Mouse (Mus musculus): Measurements from ENCODE around the gene Trim38. TPM values are rescaled to one million over a fixed set of nuclear protein-coding genes. Genes with fewer than 3 reads are reported as not detected.

The Trim38 gene
- total RNA-seq, 2 experiments from 2014 or later, result 0.42 TPM; not detected in 1

DNA sequence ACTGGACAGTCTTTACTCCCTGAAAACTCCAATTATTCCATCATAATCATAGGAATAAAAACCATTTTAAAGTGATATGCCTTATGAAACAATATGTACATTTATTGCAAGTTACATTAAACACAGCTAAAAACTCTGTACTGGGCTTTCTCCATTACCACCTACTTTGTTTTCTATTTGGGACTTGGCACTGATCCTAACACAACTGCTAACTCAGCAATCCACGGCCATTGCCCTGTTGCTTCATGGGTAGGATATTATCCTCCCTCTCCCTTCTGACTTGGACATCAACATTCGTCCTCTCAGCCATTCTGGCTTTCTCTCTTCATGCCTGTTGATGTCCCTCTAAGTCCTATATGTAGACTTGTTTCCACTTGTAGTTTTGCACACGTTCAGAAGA, 56.9 kb downstream of the Trim38 start:
- no peak for ATAC-seq (replicated peaks; ENCODE audit: poor library complexity)

- ATAC-seq (replicated peaks; ENCODE audit: poor library complexity), result peak; percentile 90
These were observed 63.3 kb downstream of the Trim38 start for GRCm38 (mm10) chr13:23833053-23833452.

- no peak for ATAC-seq (replicated peaks; ENCODE audit: poor library complexity)
These were observed 65.1 kb downstream of the Trim38 start for GRCm38 (mm10) chr13:23834836-23835235.

DNA sequence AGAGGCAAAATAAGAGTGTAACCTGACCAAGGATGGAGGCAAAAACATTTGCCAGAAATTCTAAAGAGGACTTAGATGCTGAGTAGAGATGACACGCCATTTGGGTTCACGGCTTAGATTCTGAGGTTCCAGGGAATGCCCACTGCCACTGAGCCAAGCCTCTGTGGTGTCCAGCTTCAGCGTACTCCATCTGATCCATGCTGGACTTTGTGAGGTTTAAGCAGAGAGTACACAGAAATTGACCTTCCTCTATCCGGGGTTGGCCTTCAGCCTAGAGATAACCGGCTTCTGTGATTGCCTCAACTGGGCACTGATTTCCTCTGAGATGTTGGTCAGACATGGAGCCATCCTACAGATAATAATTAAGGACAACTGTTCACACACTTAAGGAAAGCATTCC, 66.9 kb downstream of the Trim38 start:
- no peak for ATAC-seq (replicated peaks; ENCODE audit: poor library complexity)

- ATAC-seq (replicated peaks; ENCODE audit: poor library complexity), result no peak
These were observed 69.6 kb downstream of the Trim38 start, which contains the start of gene Slc17a3 for GRCm38 (mm10) chr13:23839308-23839707. Gene Slc17a3 (plus strand): TSS chr13:23839434.

Other genes with a start within 250 kb of the Trim38 start
Only the 30 nearest of the 37 such genes appear.
- gene Hist1h1d, start 216.7 kb upstream of the Trim38 start, total RNA-seq (2015), result 8.5 and 9.3 TPM in 2 replicates
- gene Hist1h1d, start 216.7 kb upstream of the Trim38 start, total RNA-seq (2017), result 112 TPM in 2 replicates
- 98.5 and 110 TPM in 2 replicates for gene Hist1h3e, start 207.5 kb upstream of the Trim38 start, total RNA-seq (2015)
- 286 and 398 TPM in 2 replicates for gene Hist1h3e, start 207.5 kb upstream of the Trim38 start, total RNA-seq (2017)
- 5.3 and 9.4 TPM in 2 replicates for gene Hist1h2ae, start 198.7 kb upstream of the Trim38 start, total RNA-seq (2015)
- 249 and 287 TPM in 2 replicates for gene Hist1h2ae, start 198.7 kb upstream of the Trim38 start, total RNA-seq (2017)
- 285 and 322 TPM in 2 replicates for gene Hist1h2bg, start 198.5 kb upstream of the Trim38 start, total RNA-seq (2015)
- 1,174 and 1,244 TPM in 2 replicates for gene Hist1h2bg, start 198.5 kb upstream of the Trim38 start, total RNA-seq (2017)
- gene Hist1h2bf, start 195.7 kb upstream of the Trim38 start, total RNA-seq (2015), result 321 and 327 TPM in 2 replicates
- gene Hist1h2bf, start 195.7 kb upstream of the Trim38 start, total RNA-seq (2017), result 466 and 575 TPM in 2 replicates
- 1.9 and 3.4 TPM in 2 replicates for gene Hist1h2ad, start 195.5 kb upstream of the Trim38 start, total RNA-seq (2015)
- 229 and 1,060 TPM in 2 replicates for gene Hist1h2ad, start 195.5 kb upstream of the Trim38 start, total RNA-seq (2017)
- gene Hist1h3d, start 194.2 kb upstream of the Trim38 start, total RNA-seq (2015), result 105 and 131 TPM in 2 replicates
- 118 and 137 TPM in 2 replicates for gene Hist1h3d, start 194.2 kb upstream of the Trim38 start, total RNA-seq (2017)
- gene Hist1h4d, start 188.3 kb upstream of the Trim38 start, total RNA-seq (2015), result 492 and 526 TPM in 2 replicates
- 951 and 1,054 TPM in 2 replicates for gene Hist1h4d, start 188.3 kb upstream of the Trim38 start, total RNA-seq (2017)
- gene Hist1h2be, start 148.8 kb upstream of the Trim38 start, total RNA-seq (2015), result 7.7 and 11.7 TPM in 2 replicates
- 85.8 and 90.5 TPM in 2 replicates for gene Hist1h2be, start 148.8 kb upstream of the Trim38 start, total RNA-seq (2017)
- gene Hist1h1e, start 147.4 kb upstream of the Trim38 start, total RNA-seq (2015), result 297 TPM in 2 replicates
- 260 and 272 TPM in 2 replicates for gene Hist1h1e, start 147.4 kb upstream of the Trim38 start, total RNA-seq (2017)
- 17.1 and 19.7 TPM in 2 replicates for gene Hist1h2ac, start 86.0 kb upstream of the Trim38 start, total RNA-seq (2015)
- 101 and 110 TPM in 2 replicates for gene Hist1h2ac, start 86.0 kb upstream of the Trim38 start, total RNA-seq (2017)
- gene Hist1h2bc, start 85.7 kb upstream of the Trim38 start, total RNA-seq (2015), result 36.2 and 54.1 TPM in 2 replicates
- 196 and 235 TPM in 2 replicates for gene Hist1h2bc, start 85.7 kb upstream of the Trim38 start, total RNA-seq (2017)
- not detected in 2 replicates for gene Hist1h1t, start 74.1 kb upstream of the Trim38 start, total RNA-seq (2015)
- gene Hist1h1t, start 74.1 kb upstream of the Trim38 start, total RNA-seq (2017), result 0.29 TPM in 1 of 2 replicates, not detected in the other
- gene Hist1h4c, start 71.5 kb upstream of the Trim38 start, total RNA-seq (2015), result 45.1 and 51.9 TPM in 2 replicates
- gene Hist1h4c, start 71.5 kb upstream of the Trim38 start, total RNA-seq (2017), result 238 and 311 TPM in 2 replicates
- 15.9 and 16.6 TPM in 2 replicates for gene Hfe, start 59.1 kb upstream of the Trim38 start, total RNA-seq (2015)
- gene Hfe, start 59.1 kb upstream of the Trim38 start, total RNA-seq (2017), result 6.0 and 8.7 TPM in 2 replicates
- 103 and 110 TPM in 2 replicates for gene Hist1h1c, start 31.1 kb upstream of the Trim38 start, total RNA-seq (2015)
- 686 and 791 TPM in 2 replicates for gene Hist1h1c, start 31.1 kb upstream of the Trim38 start, total RNA-seq (2017)
- gene Hist1h3c, start 24.3 kb upstream of the Trim38 start, total RNA-seq (2015), result 88.8 and 93.1 TPM in 2 replicates
- 555 and 756 TPM in 2 replicates for gene Hist1h3c, start 24.3 kb upstream of the Trim38 start, total RNA-seq (2017)
- 232 TPM in 2 replicates for gene Hist1h2bb, start 23.2 kb upstream of the Trim38 start, total RNA-seq (2015)
- gene Hist1h2bb, start 23.2 kb upstream of the Trim38 start, total RNA-seq (2017), result 3,020 and 3,268 TPM in 2 replicates
- 28.1 and 45.4 TPM in 2 replicates for gene Hist1h2ab, start 18.8 kb upstream of the Trim38 start, total RNA-seq (2015)
- 2,397 and 3,405 TPM in 2 replicates for gene Hist1h2ab, start 18.8 kb upstream of the Trim38 start, total RNA-seq (2017)
- gene Hist1h3b, start 17.6 kb upstream of the Trim38 start, total RNA-seq (2015), result 332 and 371 TPM in 2 replicates
- 579 and 647 TPM in 2 replicates for gene Hist1h3b, start 17.6 kb upstream of the Trim38 start, total RNA-seq (2017)
- gene Hist1h4b, start 12.9 kb upstream of the Trim38 start, total RNA-seq (2015), result 33.6 and 56.1 TPM in 2 replicates
- 548 and 759 TPM in 2 replicates for gene Hist1h4b, start 12.9 kb upstream of the Trim38 start, total RNA-seq (2017)
- gene Hist1h4a, start 8.7 kb upstream of the Trim38 start, total RNA-seq (2015), result 39.5 and 40.4 TPM in 2 replicates
- gene Hist1h4a, start 8.7 kb upstream of the Trim38 start, total RNA-seq (2017), result 492 and 698 TPM in 2 replicates
- gene Hist1h3a, start 7.5 kb upstream of the Trim38 start, total RNA-seq (2015), result 47.7 and 63.0 TPM in 2 replicates
- 393 and 612 TPM in 2 replicates for gene Hist1h3a, start 7.5 kb upstream of the Trim38 start, total RNA-seq (2017)
- gene Hist1h1a, start 6.2 kb upstream of the Trim38 start, total RNA-seq (2015), result 151 and 174 TPM in 2 replicates
- gene Hist1h1a, start 6.2 kb upstream of the Trim38 start, total RNA-seq (2017), result 2,111 and 2,271 TPM in 2 replicates
- gene Slc17a2, start 37.1 kb downstream of the Trim38 start, total RNA-seq (2015), result not detected in 2 replicates
- gene Slc17a2, start 37.1 kb downstream of the Trim38 start, total RNA-seq (2017), result not detected in 2 replicates
- gene Slc17a3, start 69.5 kb downstream of the Trim38 start, total RNA-seq (2015), result 0.39 TPM in 1 of 2 replicates, not detected in the other
- gene Slc17a3, start 69.5 kb downstream of the Trim38 start, total RNA-seq (2017), result 0.10 TPM in 1 of 2 replicates, not detected in the other
- gene Slc17a1, start 97.8 kb downstream of the Trim38 start, total RNA-seq (2015), result not detected in 2 replicates
- gene Slc17a1, start 97.8 kb downstream of the Trim38 start, total RNA-seq (2017), result not detected in 2 replicates
- gene Slc17a4, start 145.1 kb downstream of the Trim38 start, total RNA-seq (2015), result not detected in 2 replicates
- gene Slc17a4, start 145.1 kb downstream of the Trim38 start, total RNA-seq (2017), result 0.33 TPM in 1 of 2 replicates, not detected in the other
- not detected in 2 replicates for gene Hist1h2ba, start 164.2 kb downstream of the Trim38 start, total RNA-seq (2015)
- gene Hist1h2ba, start 164.2 kb downstream of the Trim38 start, total RNA-seq (2017), result not detected in 2 replicates
- gene Hist1h2aa, start 164.5 kb downstream of the Trim38 start, total RNA-seq (2015), result not detected in 2 replicates
- not detected in 2 replicates for gene Hist1h2aa, start 164.5 kb downstream of the Trim38 start, total RNA-seq (2017)